Mouse (Mus musculus) testis, adult 2 months (tissue): Measurements from ENCODE around the gene Casc3.

Experiments used
- CTCF ChIP-seq: fragments of 200-500 bp; IDR thresholded peaks from 2 replicates; pipeline ENCODE4 v1.5.1; 2012; ENCODE audit warnings: low read depth, mild to moderate bottlenecking, inconsistent platforms, low read length, moderate library complexity; ENCODE audit not compliant: control insufficient read depth, insufficient read depth, insufficient replicate concordance
- POLR2A ChIP-seq: fragments of 200-500 bp; IDR thresholded peaks from 2 replicates; pipeline ENCODE4 v1.6.1; 2012; ENCODE audit warnings: low read depth, mild to moderate bottlenecking, inconsistent platforms, low read length, moderate library complexity; ENCODE audit not compliant: control insufficient read depth

DNA sequence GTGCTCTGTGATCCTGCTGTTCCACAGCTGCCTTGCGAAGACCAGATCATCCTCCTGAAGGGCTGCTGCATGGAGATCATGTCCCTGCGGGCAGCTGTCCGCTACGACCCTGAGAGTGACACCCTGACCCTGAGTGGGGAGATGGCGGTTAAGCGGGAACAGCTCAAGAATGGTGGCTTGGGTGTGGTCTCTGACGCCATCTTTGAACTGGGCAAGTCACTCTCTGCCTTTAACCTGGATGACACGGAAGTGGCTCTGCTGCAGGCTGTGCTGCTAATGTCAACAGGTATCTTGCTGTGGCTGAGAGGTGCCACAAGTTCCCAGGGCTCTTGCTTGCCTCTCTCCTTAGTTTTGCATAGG is 41.2 kb upstream of the Casc3 start:
- TF ChIP-seq POLR2A (no peak), CTCF (no peak)
